Comparison of ENCODE assay signal across 9 mouse cellular contexts in genomic region chr12:70881854-70882253, GRCm38 (mm10). TPM values are rescaled to one million over a fixed set of nuclear protein-coding genes. Genes with fewer than 3 reads are reported as not detected.
DNase-seq lines count a peak whose midpoint lies in the region; ATAC-seq and TF ChIP-seq lines count a peak whose summit lies in the region.
"Had no signal": no experiment of that assay in that cellular context is flagged by ENCODE, and none has a peak within 500 bp of the region (broad histone marks: within the 10 kb centered on the region; RNA-seq: fewer than 3 reads in every experiment).

No protein-coding gene starts in this region.

- H3K36me3 ChIP-seq in hindbrain, postnatal 0 days (ENCODE audit: insufficient read depth, low read length), result peaks cover 9% of the 10 kb centered on the region; the same call in 1 of the 2 replicates
- H3K36me3 ChIP-seq in hindbrain, embryonic 12.5 days, result peaks cover 25% of the 10 kb centered on the region
- peaks cover 10% of the 10 kb centered on the region; the same call in 1 of the 2 replicates for H3K36me3 ChIP-seq in lung, postnatal 0 days (ENCODE audit: insufficient read depth, low read length)

- WGBS in hindbrain, postnatal 0 days, result 76% methylated on average over 4 of the region's 4 CpGs
- WGBS in hindbrain, embryonic 12.5 days, result 93% methylated on average over 4 of the region's 4 CpGs
- 76% methylated on average over 4 of the region's 4 CpGs for WGBS in lung, postnatal 0 days

- TF ChIP-seq EP300 in lung, postnatal 0 days (IDR thresholded peaks at IDR 0.05), result no peak

- peak overlapping the region; percentile 62 for H3K27ac ChIP-seq in hindbrain, postnatal 0 days
- no peak overlapping the region for H3K27ac ChIP-seq in hindbrain, embryonic 12.5 days
- no peak overlapping the region for H3K27ac ChIP-seq in lung, postnatal 0 days (ENCODE audit: low read length)
- H3K27ac ChIP-seq: liver, embryonic 13.5 days had no signal

- no peaks in the 10 kb centered on the region for H3K9me3 ChIP-seq in hindbrain, postnatal 0 days (ENCODE audit: low read length)
- H3K9me3 ChIP-seq in hindbrain, embryonic 12.5 days (replicated peaks), result no peaks in the 10 kb centered on the region
- H3K9me3 ChIP-seq in lung, postnatal 0 days (ENCODE audit: low read length), result no peaks in the 10 kb centered on the region
- H3K9me3 ChIP-seq: liver, embryonic 13.5 days had no signal

- no peak overlapping the region for H3K4me3 ChIP-seq in hindbrain, postnatal 0 days (ENCODE audit: low read length)
- no peak overlapping the region for H3K4me3 ChIP-seq in hindbrain, embryonic 12.5 days
- H3K4me3 ChIP-seq in lung, postnatal 0 days (ENCODE audit: low read depth, low read length), result no peak overlapping the region
- H3K4me3 ChIP-seq: liver, embryonic 13.5 days had no signal

- H3K4me2 ChIP-seq in hindbrain, postnatal 0 days (ENCODE audit: low read depth, low read length), result no peak overlapping the region
- H3K4me2 ChIP-seq in hindbrain, embryonic 12.5 days (replicated peaks), result no peak overlapping the region
- no peak overlapping the region for H3K4me2 ChIP-seq in lung, postnatal 0 days (replicated peaks; ENCODE audit: low read depth, low read length)
- H3K4me2 ChIP-seq: liver, embryonic 13.5 days had no signal

- peak; percentile 40 for DNase-seq in hindbrain, postnatal 0 days (ENCODE audit: low spot score)
- DNase-seq in cerebellum, adult 18-20 months, result peak; percentile 78 to 81
- no peak for DNase-seq in lung, postnatal 0 days (ENCODE audit: low spot score)
- DNase-seq in embryo, embryonic 10.5 days (ENCODE audit: low spot score), result no peak
- DNase-seq in spleen, postnatal 10 days (ENCODE audit: low spot score in 2 of 2), result no peak
- DNase-seq: liver, embryonic 13.5 days had no signal

- H3K27me3 ChIP-seq in hindbrain, postnatal 0 days (ENCODE audit: insufficient read depth, low read length), result no peaks in the 10 kb centered on the region
- no peaks in the 10 kb centered on the region for H3K27me3 ChIP-seq in hindbrain, embryonic 12.5 days
- H3K27me3 ChIP-seq in lung, postnatal 0 days (replicated peaks; ENCODE audit: insufficient read depth, low read length), result no peaks in the 10 kb centered on the region
- H3K27me3 ChIP-seq: liver, embryonic 13.5 days had no signal

- no peak overlapping the region for H3K9ac ChIP-seq in hindbrain, postnatal 0 days (replicated peaks; ENCODE audit: low read length)
- H3K9ac ChIP-seq in hindbrain, embryonic 12.5 days, result no peak overlapping the region
- no peak overlapping the region for H3K9ac ChIP-seq in lung, postnatal 0 days (replicated peaks; ENCODE audit: low read depth)
- H3K9ac ChIP-seq: liver, embryonic 13.5 days had no signal

- H3K4me1 ChIP-seq in hindbrain, postnatal 0 days (ENCODE audit: insufficient read depth, low read length), result peaks cover 3% of the 10 kb centered on the region; the same call in 1 of the 2 replicates
- no peaks in the 10 kb centered on the region for H3K4me1 ChIP-seq in hindbrain, embryonic 12.5 days
- H3K4me1 ChIP-seq in lung, postnatal 0 days (ENCODE audit: insufficient read depth, low read depth, low read length), result peaks cover 3% of the 10 kb centered on the region; the same call in 1 of the 2 replicates
- H3K4me1 ChIP-seq: liver, embryonic 13.5 days had no signal

- ATAC-seq in hindbrain, postnatal 0 days, result peak; percentile 70
- ATAC-seq in hindbrain, embryonic 12.5 days (ENCODE audit: low FRiP score), result no peak
- peak; percentile 67 for ATAC-seq in common myeloid progenitor, adult 5-6 weeks (replicated peaks; ENCODE audit: low read depth, poor library complexity, severe bottlenecking)
- peak; percentile 50 for ATAC-seq in lung, postnatal 0 days
- ATAC-seq: activated CD4-positive, CD25-positive, alpha-beta regulatory T cell, adult 4 months had no signal

- no peak for TF ChIP-seq CTCF in hindbrain, postnatal 0 days (IDR thresholded peaks at IDR 0.05; ENCODE audit: low read depth)
- TF ChIP-seq CTCF in lung, postnatal 0 days (IDR thresholded peaks at IDR 0.05), result no peak

RNA-seq across cellular contexts. Expression of gene Actr10, which starts 55.8 kb away (rescaled TPM):
- total RNA-seq in hindbrain, postnatal 0 days (2014; rRNA removed), result 111 and 123 TPM in 2 replicates
- 173 and 176 TPM in 2 replicates for polyA plus RNA-seq in hindbrain, postnatal 0 days (2015; fragmentation: Nextera tagmentation; extraction: Ambion mirVana)
- polyA plus RNA-seq in hindbrain, embryonic 12.5 days (2016; fragmentation: Nextera tagmentation; extraction: Ambion mirVana), result 228 and 246 TPM in 2 replicates
- 50.3 and 60.0 TPM in 2 replicates for total RNA-seq in common myeloid progenitor, adult 5-6 weeks (2017)
- polyA plus RNA-seq in lung, postnatal 0 days (2015; fragmentation: Nextera tagmentation; extraction: Ambion mirVana), result 192 and 206 TPM in 2 replicates

RNA-seq across cellular contexts. Expression of gene Frmd6, which starts 56.5 kb away (rescaled TPM):
- 7.0 and 7.9 TPM in 2 replicates for total RNA-seq in hindbrain, postnatal 0 days (2014; rRNA removed)
- polyA plus RNA-seq in hindbrain, postnatal 0 days (2015; fragmentation: Nextera tagmentation; extraction: Ambion mirVana), result 5.8 and 6.5 TPM in 2 replicates
- 28.2 and 33.3 TPM in 2 replicates for polyA plus RNA-seq in hindbrain, embryonic 12.5 days (2016; fragmentation: Nextera tagmentation; extraction: Ambion mirVana)
- 6.2 and 12.8 TPM in 2 replicates for total RNA-seq in common myeloid progenitor, adult 5-6 weeks (2017)
- polyA plus RNA-seq in lung, postnatal 0 days (2015; fragmentation: Nextera tagmentation; extraction: Ambion mirVana), result 25.5 and 27.9 TPM in 2 replicates

Comparison
In these comparisons a context has a peak if more than half of its experiments do, and no peak if none do; other contexts are left out.
1. DNase-seq: peak in hindbrain, postnatal 0 days (single experiment) and cerebellum, adult 18-20 months (2 of 2); none in lung, postnatal 0 days (single experiment), embryo, embryonic 10.5 days (single experiment) and spleen, postnatal 10 days (0 of 2).